Mouse (Mus musculus) erythroblast, embryonic 14.5 days (primary cell): ENCODE results near the gene E130311K13Rik.

Experiments
- GATA1 ChIP-seq: IDR thresholded peaks from 2 replicates; pipeline ENCODE4 v1.6.1; 2012; ENCODE audit warnings: low read length, inconsistent platforms, mixed read lengths
- TAL1 ChIP-seq: IDR thresholded peaks from 3 replicates; pipeline ENCODE4 v1.6.1; 2012; ENCODE audit warnings: low read length, inconsistent platforms, mixed read lengths

DNA sequence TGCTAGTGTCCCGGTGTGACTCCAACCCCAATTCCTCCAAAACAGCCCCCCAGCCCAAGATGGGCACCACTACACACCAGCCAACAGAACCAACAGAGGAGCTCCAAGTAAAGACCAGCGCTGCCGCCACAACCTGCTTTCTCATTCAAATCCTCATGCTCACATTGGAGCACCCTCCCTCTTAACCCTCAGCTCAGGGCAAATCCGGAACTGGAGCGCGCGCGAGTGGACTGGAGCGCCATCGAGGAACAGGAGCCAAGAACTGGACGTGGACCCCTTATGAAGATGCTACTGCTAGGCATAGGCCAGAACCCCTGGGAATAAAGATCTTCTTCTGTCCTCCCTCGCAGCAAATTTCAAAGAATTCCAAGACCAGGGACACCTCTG is 30.0 kb downstream of the E130311K13Rik start, which contains the start of gene Plch1:
- no peak for TF ChIP-seq TAL1
- TF ChIP-seq GATA1: no peak
